Mouse (Mus musculus): ENCODE measurements around the gene Gsk3b. TPM values are rescaled to one million over a fixed set of nuclear protein-coding genes. Genes with fewer than 3 reads are reported as not detected.

Gene Gsk3b
- polyA plus RNA-seq, 1 experiment from 2014 or later = 157 TPM

DNA sequence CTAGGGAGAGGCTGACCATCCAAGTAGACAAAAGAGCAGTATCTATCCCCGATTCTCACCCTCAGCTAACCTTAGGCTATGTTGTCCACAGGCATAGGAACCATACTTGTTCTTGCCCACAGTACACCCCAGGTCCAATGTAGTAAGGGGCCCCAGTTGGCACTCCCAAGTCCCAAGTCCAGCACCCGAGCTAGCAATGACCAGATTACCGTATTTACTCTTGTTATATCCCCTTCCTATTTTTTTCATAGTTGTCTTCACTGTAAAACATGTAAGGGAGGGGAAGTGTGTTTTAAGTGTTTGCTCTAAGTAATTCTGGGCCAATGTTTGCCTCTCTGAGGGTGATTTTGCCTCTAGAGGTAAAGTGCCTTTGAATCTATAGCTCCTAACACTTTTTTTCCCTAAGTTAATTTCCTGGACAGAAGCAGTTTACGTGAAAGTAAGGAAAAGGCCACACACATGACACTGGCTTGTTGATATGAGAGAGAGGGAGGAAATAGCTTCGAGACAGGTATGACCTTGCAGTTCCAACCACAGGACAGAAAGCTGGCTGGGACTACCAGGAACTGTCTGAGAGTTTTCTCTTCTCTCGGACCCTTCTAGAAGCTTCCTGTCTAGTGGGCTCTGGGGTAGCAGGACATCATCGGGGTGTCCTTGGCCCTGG lies 206.0 kb downstream of the Gsk3b start, which contains the start of gene Nr1i2:
TSS of gene Nr1i2 (minus strand) at position 140 of the 664 bp plus-strand sequence.
- H3K27ac ChIP-seq = no peak within 1 kb of the TSS
- ATAC-seq (ENCODE audit: low FRiP score) = no peak
- 76% methylated on average over 7 of the region's 7 CpGs for WGBS
- no peaks in the 10 kb centered on the region for H3K9me3 ChIP-seq
- H3K4me1 ChIP-seq (replicated peaks) = no peaks in the 10 kb centered on the region
- H3K4me3 ChIP-seq = no peak within 1 kb of the TSS
- H3K4me2 ChIP-seq = no peak within 1 kb of the TSS
- no peaks in the 10 kb centered on the region for H3K36me3 ChIP-seq
- H3K27me3 ChIP-seq = no peaks in the 10 kb centered on the region
- no peak within 1 kb of the TSS for H3K9ac ChIP-seq

DNA sequence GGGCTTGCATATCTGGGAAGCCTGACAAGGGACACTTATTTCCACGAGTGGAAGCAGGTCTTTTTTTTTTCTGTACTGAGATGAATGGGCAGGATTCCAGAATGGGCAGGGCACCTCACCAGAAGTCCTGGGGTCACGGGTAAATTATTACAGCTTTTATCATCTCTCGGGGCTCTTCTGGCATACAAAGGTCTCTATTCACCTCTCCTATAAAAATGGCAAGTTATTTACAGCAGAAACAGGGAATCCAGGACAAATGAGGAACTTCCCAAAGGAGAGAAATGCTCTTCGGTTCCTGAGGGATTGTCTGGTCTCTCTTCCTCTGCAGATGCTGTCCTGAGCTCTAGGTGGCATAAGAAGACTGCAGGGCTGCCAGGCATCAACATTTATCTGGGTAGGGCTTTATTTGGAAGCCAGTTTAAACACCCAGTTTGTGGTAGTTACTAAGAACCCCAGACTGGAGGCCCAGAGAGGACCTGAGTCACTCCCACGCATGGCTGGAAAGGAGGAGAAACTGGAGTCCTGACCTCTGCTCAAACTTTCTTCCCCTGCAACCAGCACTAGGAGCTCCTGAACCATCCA lies 206.6 kb downstream of the Gsk3b start:
- no peak for ATAC-seq (ENCODE audit: low FRiP score)
- 48% methylated on average over 5 of the region's 5 CpGs for WGBS
- no peak overlapping the region for H3K4me3 ChIP-seq
- H3K27me3 ChIP-seq = no peaks in the 10 kb centered on the region
- H3K4me2 ChIP-seq = no peak overlapping the region
- H3K36me3 ChIP-seq = no peaks in the 10 kb centered on the region
- H3K4me1 ChIP-seq (replicated peaks) = no peaks in the 10 kb centered on the region
- H3K9me3 ChIP-seq = no peaks in the 10 kb centered on the region
- no peak overlapping the region for H3K27ac ChIP-seq
- no peak overlapping the region for H3K9ac ChIP-seq

Other genes with a start within 250 kb of the Gsk3b start
- not detected in 2 replicates for gene Gm36028, start 227.9 kb upstream of the Gsk3b start, polyA plus RNA-seq (2015; fragmentation: Nextera tagmentation; extraction: Ambion mirVana)
- gene Lrrc58, start 220.6 kb upstream of the Gsk3b start, polyA plus RNA-seq (2015; fragmentation: Nextera tagmentation; extraction: Ambion mirVana) = 46.1 and 49.0 TPM in 2 replicates
- 5.0 TPM in 2 replicates for gene Gpr156, start 172.5 kb upstream of the Gsk3b start, polyA plus RNA-seq (2015; fragmentation: Nextera tagmentation; extraction: Ambion mirVana)
- gene Nr1i2, start 205.8 kb downstream of the Gsk3b start, polyA plus RNA-seq (2015; fragmentation: Nextera tagmentation; extraction: Ambion mirVana) = 0.09 TPM in 1 of 2 replicates, not detected in the other